Mouse (Mus musculus) thymus, adult 2 months (tissue): ENCODE data around the gene Arhgap6.

Source experiments
- CTCF ChIP-seq: fragments of 200-500 bp; IDR thresholded peaks from 2 replicates; pipeline ENCODE4 v1.5.1; 2012; ENCODE audit warnings: mild to moderate bottlenecking, control low read depth, low read length, moderate library complexity, borderline replicate concordance; ENCODE audit not compliant: control insufficient read depth, poor library complexity, insufficient read depth; ENCODE audit errors: extremely low read depth
- POLR2A ChIP-seq: fragments of 200-500 bp; IDR thresholded peaks from 2 replicates; pipeline ENCODE4 v1.6.1; 2012; ENCODE audit warnings: mild to moderate bottlenecking, low read length, control low read depth, moderate library complexity; ENCODE audit not compliant: control insufficient read depth, poor library complexity, insufficient read depth; ENCODE audit errors: extremely low read depth

DNA sequence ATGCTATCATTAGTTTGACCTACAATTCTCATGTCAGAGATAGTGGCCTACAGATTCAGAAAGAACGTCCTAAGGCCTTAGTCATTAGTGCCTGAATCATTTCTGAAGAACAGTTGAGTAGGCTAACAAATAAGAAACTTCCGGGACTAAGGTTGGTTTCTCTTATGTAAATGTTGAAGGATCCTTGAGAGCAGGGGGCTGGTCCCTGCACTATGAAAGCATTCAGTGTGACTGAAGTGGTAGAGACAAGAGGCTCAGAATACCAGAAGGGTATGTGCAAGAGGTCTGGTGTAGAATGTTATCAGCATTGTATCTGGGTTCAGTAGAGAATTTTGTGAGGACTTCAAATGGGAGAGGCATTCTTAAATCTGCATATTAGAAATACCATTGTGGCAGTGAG is 185.5 kb downstream of the Arhgap6 start:
- TF ChIP-seq POLR2A (no peak), CTCF (no peak)
